Mouse (Mus musculus): ENCODE data around the gene Ltbp1. TPM values are rescaled to one million over a fixed set of nuclear protein-coding genes. Genes with fewer than 3 reads are reported as not detected.
A peak's percentile ranks its signal among the peaks of the same experiment; 100 is the strongest.

Ltbp1 gene
- polyA plus RNA-seq, 1 experiment, result 3.7 TPM

DNA sequence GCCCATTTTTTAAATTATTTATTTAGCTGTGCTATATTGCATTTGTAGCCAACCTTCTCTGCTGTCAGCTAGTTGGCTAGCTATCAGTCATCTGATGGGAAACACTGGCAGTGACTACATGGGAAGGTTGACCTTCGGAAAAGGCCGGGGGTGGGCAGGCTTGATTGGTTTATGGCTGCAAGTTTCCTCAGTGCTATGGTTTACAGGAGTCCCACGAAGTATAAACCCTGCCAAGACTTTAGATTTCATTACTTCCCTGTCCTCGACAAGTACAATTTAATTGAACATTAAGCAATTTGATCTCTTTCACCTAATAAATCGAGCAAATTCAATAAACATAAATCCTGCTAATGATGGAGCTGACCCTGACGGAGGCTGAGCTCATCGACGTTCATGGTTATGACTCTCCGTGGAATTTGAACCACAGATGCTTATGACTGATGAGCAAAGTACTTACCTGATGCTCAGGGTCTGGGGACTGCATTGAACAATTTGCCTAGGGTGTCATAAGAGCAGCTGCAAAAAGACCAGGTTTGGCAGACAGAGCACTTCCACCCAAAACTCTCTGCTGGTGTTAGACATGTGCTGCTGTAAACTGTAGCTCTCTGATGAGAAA is 373.0 kb downstream of the Ltbp1 start:
- DNase-seq (ENCODE audit: low read depth in 1 of 2, low spot score in 2 of 2), result no peak
- TF ChIP-seq POLR2A (IDR thresholded peaks at IDR 0.05; ENCODE audit: low read depth, low read length), result no peak
- Histone ChIP-seq H3K36me3 (ENCODE audit: control insufficient read depth, insufficient read depth, low read length) (no peaks in the 10 kb centered on the region), H3K27me3 (ENCODE audit: control insufficient read depth, insufficient read depth, low read length) (no peaks in the 10 kb centered on the region), H3K4me3 (ENCODE audit: extremely low read depth, insufficient read depth, insufficient read length) (no peak overlapping the region), H3K27ac (ENCODE audit: insufficient read depth, low read length) (no peak overlapping the region), H3K4me1 (ENCODE audit: control insufficient read depth, insufficient read depth, insufficient read length) (no peaks in the 10 kb centered on the region)
- WGBS, result 86% methylated on average over 9 of the region's 9 CpGs

DNA sequence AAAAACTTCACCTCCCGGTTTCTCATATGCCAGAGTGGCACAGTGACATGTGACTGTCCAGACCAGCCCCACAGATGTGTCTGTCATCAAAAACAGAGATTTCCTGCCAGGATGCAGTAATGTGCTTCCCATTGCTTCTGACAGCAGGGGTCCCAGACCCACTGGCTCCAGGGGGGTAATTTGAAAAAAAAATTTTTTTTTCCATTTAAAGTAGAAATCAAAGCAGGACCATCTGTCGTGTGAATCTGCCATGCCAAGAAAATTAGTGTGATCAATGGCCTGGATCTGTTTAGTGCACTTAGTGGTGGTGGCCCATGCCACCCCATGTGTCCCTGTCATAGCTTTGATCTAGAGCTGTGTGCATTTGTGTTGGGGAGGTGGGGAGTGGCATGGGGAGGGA is 374.8 kb downstream of the Ltbp1 start:
- DNase-seq (ENCODE audit: low read depth in 1 of 2, low spot score in 2 of 2), result no peak

DNA sequence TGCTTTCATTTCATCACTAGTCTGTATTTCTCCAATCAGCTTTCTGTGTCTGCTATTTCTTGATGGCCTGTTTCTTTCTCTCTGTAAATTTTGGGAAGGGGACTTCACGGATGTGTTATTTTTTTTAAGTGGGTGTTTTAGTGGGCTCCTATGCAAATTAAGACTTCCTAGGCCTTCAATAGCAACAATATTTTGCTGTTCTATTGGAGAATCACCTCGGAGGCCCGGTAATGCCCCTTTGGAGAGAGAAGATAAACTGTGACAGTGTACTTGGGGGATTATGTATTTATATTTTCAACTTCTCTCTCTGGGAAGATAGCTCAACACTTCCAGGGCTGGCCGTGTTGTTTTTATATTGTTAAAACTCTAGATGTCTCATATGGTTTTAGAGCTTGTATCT is 383.0 kb downstream of the Ltbp1 start:
- no peak for DNase-seq (ENCODE audit: low read depth in 1 of 2, low spot score in 2 of 2)
- Histone ChIP-seq H3K27ac (ENCODE audit: insufficient read depth, low read length) (no peak overlapping the region), H3K36me3 (ENCODE audit: control insufficient read depth, insufficient read depth, low read length) (no peaks in the 10 kb centered on the region), H3K4me1 (ENCODE audit: control insufficient read depth, insufficient read depth, insufficient read length) (no peaks in the 10 kb centered on the region), H3K27me3 (ENCODE audit: control insufficient read depth, insufficient read depth, low read length) (no peaks in the 10 kb centered on the region), H3K4me3 (ENCODE audit: extremely low read depth, insufficient read depth, insufficient read length) (no peak overlapping the region)
- 85% methylated on average over 4 of the region's 4 CpGs for WGBS
- TF ChIP-seq CTCF (IDR thresholded peaks at IDR 0.05; ENCODE audit: extremely low read depth, insufficient read depth, insufficient read length, insufficient replicate concordance), result no peak
- TF ChIP-seq POLR2A (IDR thresholded peaks at IDR 0.05; ENCODE audit: low read depth, low read length), result no peak

More for the DNA sequence above, 374.8 kb downstream of the Ltbp1 start:
- no peaks in the 10 kb centered on the region for H3K36me3 ChIP-seq (ENCODE audit: control insufficient read depth, insufficient read depth, low read length)
- H3K27ac ChIP-seq (ENCODE audit: insufficient read depth, low read length), result no peak overlapping the region
- H3K4me1 ChIP-seq (ENCODE audit: control insufficient read depth, insufficient read depth, insufficient read length), result no peaks in the 10 kb centered on the region
- H3K27me3 ChIP-seq (ENCODE audit: control insufficient read depth, insufficient read depth, low read length), result no peaks in the 10 kb centered on the region
- no peak overlapping the region for H3K4me3 ChIP-seq (ENCODE audit: extremely low read depth, insufficient read depth, insufficient read length)
- WGBS, result 81% methylated on average over 2 of the region's 2 CpGs
- TF ChIP-seq POLR2A (IDR thresholded peaks at IDR 0.05; ENCODE audit: low read depth, low read length) (no peak), CTCF (IDR thresholded peaks at IDR 0.05; ENCODE audit: extremely low read depth, insufficient read depth, insufficient read length, insufficient replicate concordance) (no peak)

DNA sequence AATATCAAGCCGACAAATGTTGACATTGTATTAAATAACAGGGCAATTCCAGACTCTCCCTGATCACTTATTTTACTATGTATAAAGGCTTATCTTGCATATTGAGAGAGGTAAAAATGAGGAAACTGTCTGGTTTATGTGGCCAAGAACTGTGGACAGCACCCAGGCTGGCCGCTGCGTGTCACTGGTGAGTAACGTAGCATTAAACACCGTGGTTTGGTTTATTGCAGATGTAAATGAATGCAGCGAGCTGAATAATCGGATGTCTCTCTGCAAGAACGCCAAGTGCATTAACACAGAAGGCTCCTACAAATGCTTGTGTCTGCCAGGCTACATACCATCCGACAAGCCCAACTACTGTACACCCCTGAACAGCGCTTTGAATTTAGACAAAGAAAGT is 384.8 kb downstream of the Ltbp1 start:
- H3K36me3 ChIP-seq (ENCODE audit: control insufficient read depth, insufficient read depth, low read length), result no peaks in the 10 kb centered on the region
- DNase-seq (ENCODE audit: low read depth in 1 of 2, low spot score in 2 of 2), result no peak

GRCm38 (mm10) chr17:75391429-75392192 is 386.2 kb downstream of the Ltbp1 start:
- no peak for DNase-seq (ENCODE audit: low read depth in 1 of 2, low spot score in 2 of 2)
- WGBS, result 79% methylated on average over 6 of the region's 6 CpGs
- no peak overlapping the region for H3K27ac ChIP-seq (ENCODE audit: insufficient read depth, low read length)

More for the DNA sequence above, 384.8 kb downstream of the Ltbp1 start:
- Histone ChIP-seq H3K27ac (ENCODE audit: insufficient read depth, low read length) (no peak overlapping the region), H3K4me1 (ENCODE audit: control insufficient read depth, insufficient read depth, insufficient read length) (no peaks in the 10 kb centered on the region), H3K4me3 (ENCODE audit: extremely low read depth, insufficient read depth, insufficient read length) (no peak overlapping the region), H3K27me3 (ENCODE audit: control insufficient read depth, insufficient read depth, low read length) (no peaks in the 10 kb centered on the region)
- TF ChIP-seq POLR2A (IDR thresholded peaks at IDR 0.05; ENCODE audit: low read depth, low read length) (no peak), CTCF (IDR thresholded peaks at IDR 0.05; ENCODE audit: extremely low read depth, insufficient read depth, insufficient read length, insufficient replicate concordance) (no peak; the same call in 1 of the 2 replicates)
- 81% methylated on average over 10 of the region's 10 CpGs for WGBS

DNA sequence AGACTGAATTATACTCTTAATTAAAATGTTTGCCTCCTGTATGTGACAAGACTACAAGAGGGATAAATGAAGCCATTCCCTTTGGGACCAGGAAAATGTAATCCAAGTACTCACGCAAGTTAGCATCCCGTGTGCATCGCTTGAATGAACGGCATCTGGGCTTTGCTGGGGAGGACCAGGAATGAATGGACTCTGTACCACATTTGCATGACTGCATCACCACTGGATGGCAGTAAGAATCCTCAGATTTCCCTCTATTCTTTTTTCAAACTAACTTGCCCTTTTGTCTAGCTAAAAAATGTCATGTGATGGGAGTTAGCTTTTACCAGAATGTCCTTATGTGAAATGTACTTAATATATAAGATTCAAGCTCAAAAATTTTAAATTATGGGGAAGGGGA is 401.0 kb downstream of the Ltbp1 start:
- no peak for TF ChIP-seq CTCF (IDR thresholded peaks at IDR 0.05; ENCODE audit: extremely low read depth, insufficient read depth, insufficient read length, insufficient replicate concordance)
- no peak for TF ChIP-seq POLR2A (IDR thresholded peaks at IDR 0.05; ENCODE audit: low read depth, low read length)
- H3K27me3 ChIP-seq (ENCODE audit: control insufficient read depth, insufficient read depth, low read length), result no peaks in the 10 kb centered on the region
- DNase-seq (ENCODE audit: low read depth in 1 of 2, low spot score in 2 of 2), result peak in 1 of 2 experiments; percentile 12
- H3K4me1 ChIP-seq (ENCODE audit: control insufficient read depth, insufficient read depth, insufficient read length), result no peaks in the 10 kb centered on the region
- no peak overlapping the region for H3K4me3 ChIP-seq (ENCODE audit: extremely low read depth, insufficient read depth, insufficient read length)
- no peak overlapping the region for H3K27ac ChIP-seq (ENCODE audit: insufficient read depth, low read length)
- H3K36me3 ChIP-seq (ENCODE audit: control insufficient read depth, insufficient read depth, low read length), result no peaks in the 10 kb centered on the region
- WGBS, result 60% methylated on average over 4 of the region's 4 CpGs

More at GRCm38 (mm10) chr17:75391429-75392192, 386.2 kb downstream of the Ltbp1 start:
- Histone ChIP-seq H3K4me3 (ENCODE audit: extremely low read depth, insufficient read depth, insufficient read length) (no peak overlapping the region), H3K4me1 (ENCODE audit: control insufficient read depth, insufficient read depth, insufficient read length) (no peaks in the 10 kb centered on the region), H3K27me3 (ENCODE audit: control insufficient read depth, insufficient read depth, low read length) (no peaks in the 10 kb centered on the region), H3K36me3 (ENCODE audit: control insufficient read depth, insufficient read depth, low read length) (no peaks in the 10 kb centered on the region)
- no peak for TF ChIP-seq POLR2A (IDR thresholded peaks at IDR 0.05; ENCODE audit: low read depth, low read length)
- no peak for TF ChIP-seq CTCF (IDR thresholded peaks at IDR 0.05; ENCODE audit: extremely low read depth, insufficient read depth, insufficient read length, insufficient replicate concordance)

- Histone ChIP-seq H3K4me1 (ENCODE audit: control insufficient read depth, insufficient read depth, insufficient read length) (no peaks in the 10 kb centered on the region), H3K27ac (ENCODE audit: insufficient read depth, low read length) (no peak overlapping the region), H3K4me3 (ENCODE audit: extremely low read depth, insufficient read depth, insufficient read length) (no peak overlapping the region), H3K36me3 (ENCODE audit: control insufficient read depth, insufficient read depth, low read length) (no peaks in the 10 kb centered on the region), H3K27me3 (ENCODE audit: control insufficient read depth, insufficient read depth, low read length) (no peaks in the 10 kb centered on the region)
- TF ChIP-seq POLR2A (IDR thresholded peaks at IDR 0.05; ENCODE audit: low read depth, low read length) (no peak), CTCF (IDR thresholded peaks at IDR 0.05; ENCODE audit: extremely low read depth, insufficient read depth, insufficient read length, insufficient replicate concordance) (no peak)
- DNase-seq (ENCODE audit: low read depth in 1 of 2, low spot score in 2 of 2), result no peak
- WGBS, result 45% methylated on average over 3 of the region's 3 CpGs
Observed at GRCm38 (mm10) chr17:75416861-75417260, 411.5 kb downstream of the Ltbp1 start.

All from spleen, adult 2 months (tissue).